Mouse (Mus musculus) hindbrain, embryonic 11.5 days (tissue): ENCODE measurements around the gene Trpm2. TPM values are rescaled to one million over a fixed set of nuclear protein-coding genes. Genes with fewer than 3 reads are reported as not detected.

Source experiments
- ATAC-seq: fragments of 200-750 bp; cut with Nextera tagmentation; 2 replicates; pipeline ENCODE4 v1.8.0; 2017; ENCODE audit warnings: mild to moderate bottlenecking, moderate TSS enrichment, moderate library complexity; ENCODE audit not compliant: low FRiP score
- DNase-seq: peaks from one replicate; pipeline ENCODE4 v3.0.0-alpha.2; 2015; ENCODE audit warnings: low spot score
- H3K27ac ChIP-seq: fragments of 300-500 bp; sonication (generic); 2 replicates; pipeline ENCODE4 v1.5.1; 2014; ENCODE audit warnings: mild to moderate bottlenecking, low read depth, low read length
- H3K27me3 ChIP-seq: fragments of 300-500 bp; sonication (generic); 2 replicates; pipeline ENCODE4 v1.6.1; 2014; ENCODE audit warnings: mild to moderate bottlenecking, low read length, moderate library complexity, mixed read lengths; ENCODE audit not compliant: control insufficient read depth, insufficient read depth
- H3K36me3 ChIP-seq: fragments of 300-500 bp; sonication (generic); 2 replicates; pipeline ENCODE4 v1.6.1; 2014; ENCODE audit warnings: mild to moderate bottlenecking, low read length, moderate library complexity, mixed read lengths; ENCODE audit not compliant: control insufficient read depth, insufficient read depth
- H3K4me1 ChIP-seq: fragments of 300-500 bp; sonication (generic); replicated peaks from 2 replicates; pipeline ENCODE4 v1.6.1; 2014; ENCODE audit warnings: low read length, mixed read lengths; ENCODE audit not compliant: control insufficient read depth, insufficient read depth
- H3K4me2 ChIP-seq: fragments of 300-500 bp; sonication (generic); replicated peaks from 2 replicates; pipeline ENCODE4 v1.6.1; 2014; ENCODE audit warnings: mild to moderate bottlenecking, low read depth, low read length
- H3K4me3 ChIP-seq: fragments of 300-500 bp; sonication (generic); 2 replicates; pipeline ENCODE4 v1.5.1; 2014; ENCODE audit warnings: low read depth, low read length
- H3K9ac ChIP-seq: fragments of 300-500 bp; sonication (generic); 2 replicates; pipeline ENCODE4 v1.6.1; 2014; ENCODE audit warnings: low read depth, low read length
- H3K9me3 ChIP-seq: fragments of 300-500 bp; sonication (generic); 2 replicates; pipeline ENCODE4 v1.6.1; 2016; ENCODE audit warnings: low read length; ENCODE audit not compliant: control insufficient read depth
- WGBS: fragments of 180-500 bp; shearing (Covaris S2); extraction: QIAGEN DNeasy Blood & Tissue Kit; methylation state at CpG from one replicate; pipeline ENCODE4 v1.1.7; 2014; 5-methylcytosine and 5-hydroxymethylcytosine counted together
- polyA plus RNA-seq: library from polyadenylated mRNA; unstranded; fragments of >200 nt; fragmentation: Nextera tagmentation; extraction: Ambion mirVana; gene quantifications from 2 replicates; pipeline ENCODE4 v1.2.1, GENCODE M21; 2014

Gene Trpm2
- polyA plus RNA-seq, 1 experiment from 2014 or later, result 1.4 TPM

DNA sequence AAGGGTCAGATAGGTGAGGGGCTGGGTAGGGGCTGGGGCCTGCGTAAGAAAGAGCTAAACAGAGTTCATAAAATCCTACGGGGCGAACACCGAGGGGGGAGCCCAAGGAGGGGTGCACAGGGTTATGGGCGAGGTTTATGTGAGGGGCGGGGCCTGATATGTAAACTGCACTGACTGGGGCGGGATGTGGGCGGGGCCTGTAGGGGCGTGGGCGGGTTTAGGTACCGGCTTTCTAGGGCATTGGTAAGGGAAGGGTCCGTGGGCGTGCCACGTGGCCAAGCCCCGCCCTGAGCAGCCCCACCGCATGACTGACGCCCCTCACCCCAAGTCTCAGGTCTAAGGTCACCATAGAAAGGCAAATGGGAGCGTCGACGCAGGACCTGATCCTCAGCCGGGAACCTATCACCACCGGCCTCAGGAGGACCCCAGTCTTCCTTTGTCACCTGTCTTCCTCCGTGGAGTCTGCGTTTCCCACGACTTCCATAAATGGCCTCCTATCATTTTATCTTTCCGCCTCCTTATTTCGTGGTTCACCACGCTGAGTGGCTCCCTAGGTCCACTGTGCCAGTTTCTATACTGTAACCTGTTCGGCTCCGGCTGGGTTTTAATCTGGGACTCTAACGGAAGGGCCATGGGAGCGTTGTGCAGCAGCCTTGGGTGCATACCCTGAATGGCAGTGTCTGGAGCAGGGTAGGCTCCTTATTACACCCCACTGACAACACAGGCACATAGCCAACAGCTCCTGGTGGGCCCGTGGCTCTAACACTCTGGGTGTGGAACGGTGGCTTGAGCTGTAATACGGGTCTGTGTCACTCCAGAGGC is 67.3 kb downstream of the Trpm2 start:
- ATAC-seq (peak; percentile 87), DNase-seq (peak; percentile 83)
- H3K9me3 ChIP-seq, result no peaks in the 10 kb centered on the region
- H3K27ac ChIP-seq, result no peak overlapping the region
- H3K4me1 ChIP-seq, result 0 out of 2 replicates have a peak, but pooled peaks cover 2% of the 10 kb centered on the region
- WGBS, result 10% methylated on average over 34 of the region's 35 CpGs
- peak overlapping the region; percentile 69 for H3K4me2 ChIP-seq
- H3K36me3 ChIP-seq, result no peaks in the 10 kb centered on the region
- H3K4me3 ChIP-seq, result peak overlapping the region; percentile 54
- H3K9ac ChIP-seq, result no peak overlapping the region
- H3K27me3 ChIP-seq, result no peaks in the 10 kb centered on the region; the same call in 1 of the 2 replicates

DNA sequence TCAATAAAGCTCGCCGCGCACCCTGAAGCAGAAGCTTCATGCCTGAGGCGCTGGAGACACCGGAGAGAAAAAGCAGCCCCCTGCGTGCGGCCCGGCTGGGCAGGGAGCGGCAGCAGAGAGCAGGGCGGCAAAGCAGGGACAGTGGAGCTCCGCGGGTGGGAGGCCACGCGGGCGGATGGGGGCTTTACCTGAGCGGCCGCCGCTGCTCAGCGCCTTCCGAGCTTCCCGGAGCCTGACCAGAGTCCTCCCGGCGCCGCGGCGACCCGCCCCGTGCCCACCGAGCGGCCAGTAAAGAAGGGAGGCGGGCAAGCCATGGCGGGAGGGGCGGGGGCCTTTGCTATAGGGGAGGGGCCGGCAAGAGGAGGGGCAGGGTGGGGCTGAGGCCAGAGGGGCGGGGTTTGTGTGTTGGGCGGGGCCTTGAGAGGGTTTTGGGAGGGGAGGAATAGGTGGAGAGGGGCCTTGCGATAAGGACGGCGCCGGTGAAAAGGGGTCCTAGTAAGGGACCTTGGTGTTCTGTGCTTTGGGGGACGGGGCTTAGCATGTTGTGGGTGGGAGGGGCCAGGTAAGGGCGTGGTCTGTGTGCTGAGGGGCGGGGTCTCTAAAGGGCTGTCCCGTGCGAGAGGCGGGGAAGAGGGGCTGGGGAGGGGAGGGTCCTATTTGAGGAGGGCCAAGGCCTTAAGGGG is 68.0 kb downstream of the Trpm2 start, which contains the start of gene Lrrc3:
Gene Lrrc3, minus strand, starts transcription at position 326 of the 683 bp plus-strand sequence.
- peak; percentile 80 for ATAC-seq
- H3K27ac ChIP-seq, result no peak within 1 kb of the TSS
- peak within 1 kb of the TSS; percentile 69 for H3K4me2 ChIP-seq
- DNase-seq, result peak; percentile 76
- peak within 1 kb of the TSS; percentile 62 for H3K9ac ChIP-seq
- no peaks in the 10 kb centered on the region; the same call in 1 of the 2 replicates for H3K27me3 ChIP-seq
- 0 out of 2 replicates have a peak, but pooled peaks cover 2% of the 10 kb centered on the region for H3K4me1 ChIP-seq
- no peaks in the 10 kb centered on the region for H3K9me3 ChIP-seq
- WGBS, result 1% methylated on average over 41 of the region's 46 CpGs
- H3K4me3 ChIP-seq, result peak within 1 kb of the TSS; percentile 54
- no peaks in the 10 kb centered on the region for H3K36me3 ChIP-seq

DNA sequence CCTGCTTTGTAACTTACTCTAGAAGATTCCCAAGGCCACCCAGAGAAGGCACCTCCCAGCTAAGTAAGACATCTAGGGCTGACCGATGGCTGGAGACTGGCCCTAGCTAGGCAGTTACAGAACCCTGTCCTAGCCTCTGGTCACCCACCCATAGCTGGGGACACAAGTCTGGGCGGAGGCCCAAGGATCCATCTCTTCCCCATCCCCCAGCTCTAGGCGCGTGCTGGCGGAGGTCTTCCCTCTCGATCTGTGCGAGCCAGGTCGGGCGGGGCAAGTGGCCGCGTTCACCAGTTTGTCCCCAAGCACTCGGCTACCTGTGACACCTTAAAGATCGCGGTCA is 68.5 kb downstream of the Trpm2 start:
- Histone ChIP-seq H3K4me3 (peak overlapping the region; percentile 54), H3K9ac (peak overlapping the region; percentile 62), H3K36me3 (no peaks in the 10 kb centered on the region), H3K27me3 (no peaks in the 10 kb centered on the region; the same call in 1 of the 2 replicates), H3K27ac (no peak overlapping the region), H3K9me3 (no peaks in the 10 kb centered on the region), H3K4me2 (peak overlapping the region; percentile 69), H3K4me1 (0 out of 2 replicates have a peak, but pooled peaks cover 2% of the 10 kb centered on the region)
- WGBS, result 4% methylated on average over 14 of the region's 14 CpGs
- ATAC-seq, result peak; percentile 44
- DNase-seq, result no peak

DNA sequence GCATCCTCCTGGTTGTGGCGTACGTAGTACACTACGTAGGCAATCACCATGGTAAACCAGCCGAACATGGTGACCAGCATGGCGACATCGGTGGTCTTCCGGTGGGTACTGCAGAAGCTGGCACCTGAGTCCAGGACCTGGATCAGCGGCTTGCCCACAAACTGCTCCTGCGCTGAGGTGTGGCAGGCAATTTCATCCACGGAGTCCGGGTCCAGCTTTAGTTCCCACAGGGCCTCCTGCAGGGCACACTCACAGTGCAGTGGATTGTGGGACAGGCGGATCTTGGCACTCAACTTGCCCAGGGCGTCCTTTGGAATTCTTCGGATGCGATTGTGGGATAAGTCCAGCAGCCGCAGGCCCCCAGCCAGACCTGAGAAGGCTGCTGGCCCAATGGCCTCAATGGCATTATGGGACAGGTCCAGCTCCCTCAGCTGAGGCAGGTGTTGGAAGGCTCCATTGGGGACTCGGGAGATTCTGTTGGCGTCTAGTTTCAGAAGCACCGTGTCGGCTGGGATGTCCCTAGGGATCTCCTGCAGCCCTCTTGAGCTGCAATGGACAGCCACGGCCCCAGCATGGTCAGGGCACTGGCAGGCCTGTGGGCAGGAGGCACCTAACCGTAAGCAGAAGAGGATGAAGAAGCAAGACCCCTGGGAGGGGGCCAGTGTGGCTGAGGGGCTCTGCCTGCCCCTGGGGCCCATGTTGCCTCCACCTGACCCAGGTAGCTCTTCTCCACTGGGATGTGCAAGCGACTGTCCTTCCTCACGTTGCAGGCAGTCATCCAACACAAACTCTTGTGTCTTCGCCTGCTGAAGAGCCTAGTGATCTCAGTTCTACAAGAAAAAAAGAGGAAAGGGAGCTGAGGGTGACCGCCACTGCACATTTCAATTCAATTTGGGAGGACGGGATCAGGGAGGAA is 69.2 kb downstream of the Trpm2 start:
- Histone ChIP-seq H3K27me3 (no peaks in the 10 kb centered on the region; the same call in 1 of the 2 replicates), H3K36me3 (no peaks in the 10 kb centered on the region), H3K4me1 (0 out of 2 replicates have a peak, but pooled peaks cover 2% of the 10 kb centered on the region), H3K4me3 (peak overlapping the region; percentile 54; the same call in 1 of the 2 replicates), H3K27ac (no peak overlapping the region), H3K9me3 (no peaks in the 10 kb centered on the region), H3K4me2 (no peak overlapping the region), H3K9ac (no peak overlapping the region)
- ATAC-seq (no peak), DNase-seq (no peak)
- WGBS, result 86% methylated on average over 27 of the region's 27 CpGs

DNA sequence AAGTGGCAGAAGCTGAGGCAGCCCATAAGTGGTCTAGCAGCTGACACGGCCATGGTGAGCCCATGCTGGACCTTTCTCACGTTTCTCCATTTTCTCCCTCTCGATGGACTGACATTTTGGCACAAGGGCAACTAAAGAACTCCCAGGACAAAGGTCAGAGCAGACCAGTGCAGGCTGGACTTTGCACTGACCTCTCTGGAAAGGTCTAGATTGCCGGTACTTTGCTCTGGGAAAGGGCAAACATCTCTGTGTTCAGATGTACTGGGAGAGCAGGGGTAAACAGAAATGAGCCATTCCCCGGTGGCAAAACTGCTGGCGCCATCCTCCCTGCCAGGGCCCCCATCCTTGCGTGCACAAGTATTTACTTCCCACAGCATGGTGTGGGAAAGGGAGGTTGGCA is 70.2 kb downstream of the Trpm2 start:
- Histone ChIP-seq H3K4me2 (no peak overlapping the region), H3K36me3 (no peaks in the 10 kb centered on the region), H3K27me3 (no peaks in the 10 kb centered on the region; the same call in 1 of the 2 replicates), H3K9me3 (no peaks in the 10 kb centered on the region), H3K27ac (no peak overlapping the region), H3K4me1 (0 out of 2 replicates have a peak, but pooled peaks cover 2% of the 10 kb centered on the region), H3K4me3 (no peak overlapping the region), H3K9ac (no peak overlapping the region)
- 85% methylated on average over 7 of the region's 7 CpGs for WGBS
- ATAC-seq (no peak), DNase-seq (no peak)

DNA sequence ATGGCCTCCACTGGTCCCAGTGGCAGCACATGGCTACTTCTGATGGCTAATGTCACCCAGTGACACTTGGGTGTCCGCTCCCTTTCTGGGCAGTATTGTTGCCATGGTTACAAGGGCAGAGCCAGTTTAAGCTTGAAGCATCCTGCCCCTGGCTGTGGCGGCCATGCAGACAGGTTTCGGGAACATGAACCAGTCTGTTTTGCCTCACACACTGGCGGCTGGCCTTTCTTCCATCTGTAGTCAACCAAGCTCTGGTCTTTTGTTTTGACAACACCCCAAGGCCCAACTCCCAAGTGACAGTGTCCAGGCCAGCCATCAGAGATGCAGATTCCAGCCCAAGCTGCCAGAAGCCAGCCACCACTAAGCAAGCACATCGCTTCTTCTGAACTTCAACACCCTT is 74.8 kb downstream of the Trpm2 start:
- H3K4me2 ChIP-seq, result no peak overlapping the region
- no peaks in the 10 kb centered on the region; the same call in 1 of the 2 replicates for H3K27me3 ChIP-seq
- no peaks in the 10 kb centered on the region for H3K4me1 ChIP-seq
- DNase-seq (peak; percentile 14), ATAC-seq (no peak)
- WGBS, result 63% methylated on average over 5 of the region's 5 CpGs
- no peak overlapping the region for H3K9ac ChIP-seq
- H3K4me3 ChIP-seq, result no peak overlapping the region
- H3K27ac ChIP-seq, result no peak overlapping the region
- H3K9me3 ChIP-seq, result no peaks in the 10 kb centered on the region
- no peaks in the 10 kb centered on the region for H3K36me3 ChIP-seq

DNA sequence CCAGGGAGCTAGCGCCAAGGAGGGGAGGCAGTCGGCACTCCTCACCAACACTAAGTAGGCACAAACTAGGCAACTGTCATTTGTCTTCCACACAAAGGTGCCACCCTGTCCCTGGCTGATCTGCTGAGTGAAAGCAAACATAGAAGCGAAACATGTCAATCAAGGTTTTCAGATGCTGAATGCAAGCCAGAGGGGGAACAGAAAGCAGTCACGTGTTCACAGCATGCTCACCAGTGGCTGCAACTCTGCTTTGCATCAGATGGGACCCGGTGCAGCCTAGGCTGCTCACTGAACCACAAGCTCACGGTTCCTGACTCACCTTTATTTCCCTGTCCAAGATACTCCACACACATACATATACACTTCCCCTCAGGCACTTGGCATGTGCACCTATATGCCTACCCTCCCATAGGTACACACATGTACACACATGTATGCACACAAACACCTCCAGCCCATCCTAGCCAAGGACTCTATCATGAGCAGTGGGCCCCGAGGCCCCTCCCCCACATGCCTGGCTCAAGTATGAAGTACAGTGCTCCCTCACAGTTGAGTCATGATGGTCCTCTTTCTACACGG is 79.3 kb downstream of the Trpm2 start:
- DNase-seq, result no peak
- Histone ChIP-seq H3K9me3 (no peaks in the 10 kb centered on the region), H3K27ac (no peak overlapping the region), H3K4me3 (no peak overlapping the region), H3K36me3 (no peaks in the 10 kb centered on the region), H3K4me2 (no peak overlapping the region), H3K27me3 (no peaks in the 10 kb centered on the region), H3K9ac (no peak overlapping the region), H3K4me1 (no peaks in the 10 kb centered on the region)
- WGBS, result 87% methylated on average over 8 of the region's 8 CpGs
- ATAC-seq, result no peak
